Mouse (Mus musculus) lung, postnatal 36 days (tissue): ENCODE results near the gene Mfsd6.

Experiments
- DNase-seq: peaks from one replicate; pipeline ENCODE4 v3.0.0; 2022; ENCODE audit warnings: mixed read lengths

Gene Mfsd6

DNA sequence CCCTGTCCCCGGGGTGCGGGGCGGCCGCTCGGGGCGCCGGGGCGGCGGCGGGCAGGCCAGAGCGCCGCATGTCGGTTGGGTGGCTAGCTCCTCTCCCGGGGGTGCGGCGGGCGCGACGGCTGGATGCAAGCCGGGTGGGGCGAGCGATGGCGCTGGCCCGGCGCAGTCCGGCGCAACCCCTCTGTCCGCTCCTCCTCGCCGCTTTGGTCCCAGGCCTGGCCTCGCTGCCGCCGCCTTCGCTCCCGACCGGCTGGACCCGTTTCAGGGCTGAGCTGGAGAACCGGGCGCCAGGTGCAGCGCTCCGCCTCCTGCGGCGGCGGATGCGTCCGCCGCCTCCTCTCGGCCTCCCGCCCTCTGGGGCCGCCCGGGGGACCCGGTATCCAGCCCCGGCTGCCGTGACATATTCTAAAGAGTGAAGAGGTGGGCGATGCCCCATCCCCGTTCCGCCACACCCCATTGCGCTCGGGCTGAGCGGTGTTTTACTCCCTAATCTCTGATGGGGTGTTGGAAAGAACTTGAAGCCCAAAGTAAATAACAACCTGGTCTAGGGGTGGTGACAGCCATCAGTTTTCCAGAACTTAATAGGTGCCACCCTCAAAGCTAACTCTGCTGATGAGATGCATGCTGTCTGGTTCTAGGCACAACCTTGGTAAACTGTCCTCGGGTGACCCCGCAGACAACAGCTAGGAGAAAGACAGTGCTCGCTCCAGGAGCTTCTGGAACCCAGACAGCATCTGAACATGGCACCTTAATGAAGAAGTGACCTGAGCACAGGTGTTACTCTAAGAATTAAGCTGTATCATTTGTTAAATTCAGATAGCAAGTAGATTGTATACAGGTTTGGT lies at the start of gene Mfsd6:
TSS of gene Mfsd6 (minus strand) at position 407 of the 845 bp plus-strand sequence.
- peak; percentile 55 for DNase-seq

DNA sequence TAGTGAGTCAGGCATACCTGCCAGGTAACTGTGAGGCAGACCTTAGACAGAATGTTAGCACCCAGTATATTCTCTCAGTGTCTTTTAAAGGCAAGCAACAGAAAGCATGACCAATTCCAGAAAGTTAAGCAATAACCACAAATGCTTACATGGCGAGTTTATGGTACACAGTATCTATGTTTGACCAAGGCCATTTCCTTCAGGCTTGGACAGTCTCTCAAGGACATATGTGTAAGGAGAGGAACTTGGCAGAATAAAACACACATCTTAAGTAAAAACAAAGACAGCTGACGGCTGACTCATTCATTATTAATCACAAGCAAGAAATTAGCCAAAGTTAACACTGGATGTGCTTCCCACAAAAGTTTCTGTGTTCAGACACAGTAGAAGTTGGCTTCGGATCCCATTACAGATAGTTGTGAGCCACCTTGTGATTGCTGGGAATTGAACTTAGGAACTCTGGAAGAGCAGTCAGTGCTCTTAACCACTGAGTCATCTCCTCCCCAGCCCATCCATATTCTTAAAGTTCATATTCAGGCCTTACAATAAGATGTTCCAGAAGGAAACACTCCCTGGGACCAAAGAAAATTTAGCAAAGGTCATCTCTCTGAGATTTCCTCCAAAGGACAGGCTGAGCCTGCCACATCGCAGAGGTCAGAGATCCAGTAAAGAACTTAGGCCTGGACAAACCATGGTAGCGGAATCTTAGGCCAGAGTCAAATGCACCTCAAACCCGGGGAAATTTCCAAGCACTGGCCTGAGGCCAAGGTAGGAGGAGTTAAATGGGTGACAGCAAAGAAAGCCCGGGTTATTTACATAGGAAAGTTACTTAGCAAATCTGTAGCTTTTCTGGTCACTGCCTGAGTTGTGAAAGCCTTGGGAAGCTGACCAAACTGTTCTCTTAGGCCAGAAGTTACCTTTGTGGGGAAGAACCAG lies 38.2 kb upstream of the Mfsd6 start:
- peak; percentile 46 for DNase-seq

GRCm38 (mm10) chr1:52763894-52764809 lies 36.9 kb upstream of the Mfsd6 start:
- DNase-seq: no peak

GRCm38 (mm10) chr1:52758174-52758573 lies 30.9 kb upstream of the Mfsd6 start:
- no peak for DNase-seq

- no peak for DNase-seq
These were observed 27.1 kb upstream of the Mfsd6 start for GRCm38 (mm10) chr1:52754331-52754730.

GRCm38 (mm10) chr1:52753828-52754227 lies 26.6 kb upstream of the Mfsd6 start:
- DNase-seq: no peak

DNA sequence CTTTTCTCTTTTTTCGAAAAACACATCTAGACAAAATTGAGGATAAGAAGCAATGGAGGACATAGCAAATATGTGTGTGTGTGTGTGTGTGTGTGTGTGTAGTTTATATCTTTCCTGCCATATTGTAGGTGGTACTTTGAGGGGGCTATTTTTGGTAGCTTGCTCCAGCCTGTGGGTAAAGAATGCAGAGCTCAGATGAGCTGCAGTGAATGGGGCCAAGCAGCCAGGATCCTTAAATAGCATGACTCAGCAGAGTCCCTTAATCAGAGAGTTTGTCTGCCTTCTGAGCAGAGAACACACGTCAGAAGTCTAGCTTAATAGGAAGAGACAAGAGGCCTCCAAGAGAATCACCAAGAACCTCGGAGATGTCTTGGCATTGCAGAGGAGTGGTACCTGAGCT lies 25.4 kb upstream of the Mfsd6 start:
- no peak for DNase-seq

- no peak for DNase-seq
These were observed 24.4 kb upstream of the Mfsd6 start for GRCm38 (mm10) chr1:52751634-52752033.

DNA sequence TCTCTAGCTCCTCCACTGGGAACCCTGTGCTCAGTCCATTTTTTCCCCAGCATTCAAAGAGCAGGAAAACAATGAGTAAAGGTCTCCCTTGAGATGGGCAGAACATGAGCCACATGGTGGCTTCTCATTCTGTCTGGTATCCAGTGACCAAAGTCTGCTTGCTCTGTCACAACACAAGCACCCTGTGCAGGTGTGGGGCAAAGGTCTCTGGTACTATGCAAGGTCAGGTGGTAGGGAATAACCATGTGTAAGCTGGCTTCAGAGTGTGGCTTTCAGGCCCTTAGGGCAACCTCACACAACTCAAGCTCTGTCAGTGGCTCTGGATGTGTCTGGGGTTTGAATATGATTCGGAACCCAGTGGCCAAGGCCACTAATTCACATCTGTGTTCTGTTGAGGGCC lies 22.7 kb upstream of the Mfsd6 start:
- DNase-seq: no peak

GRCm38 (mm10) chr1:52748260-52748659 lies 21.0 kb upstream of the Mfsd6 start:
- peak; percentile 82 for DNase-seq

- no peak for DNase-seq
These were observed 15.3 kb upstream of the Mfsd6 start for GRCm38 (mm10) chr1:52742567-52742966.

DNA sequence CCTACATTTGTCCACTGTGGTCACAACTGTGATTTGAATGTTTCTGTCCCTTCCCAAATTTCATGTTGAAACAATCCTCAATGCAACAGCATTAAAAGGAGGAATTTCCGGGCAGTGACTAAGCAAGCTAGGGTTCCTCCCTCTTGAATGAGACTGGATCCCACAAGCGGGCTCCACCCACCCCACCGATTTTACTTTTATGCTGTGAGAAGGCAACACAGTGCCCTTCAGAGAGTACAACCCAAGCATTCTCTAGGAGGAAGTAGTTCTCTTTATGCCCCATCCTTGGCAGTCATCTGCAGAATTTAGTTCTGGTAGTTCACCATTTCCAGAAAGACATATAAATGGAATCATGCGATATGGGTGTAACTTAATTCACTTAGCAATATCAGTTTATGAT lies 6.9 kb upstream of the Mfsd6 start:
- DNase-seq: no peak

GRCm38 (mm10) chr1:52730258-52730657 lies 3.0 kb upstream of the Mfsd6 start:
- no peak for DNase-seq

DNA sequence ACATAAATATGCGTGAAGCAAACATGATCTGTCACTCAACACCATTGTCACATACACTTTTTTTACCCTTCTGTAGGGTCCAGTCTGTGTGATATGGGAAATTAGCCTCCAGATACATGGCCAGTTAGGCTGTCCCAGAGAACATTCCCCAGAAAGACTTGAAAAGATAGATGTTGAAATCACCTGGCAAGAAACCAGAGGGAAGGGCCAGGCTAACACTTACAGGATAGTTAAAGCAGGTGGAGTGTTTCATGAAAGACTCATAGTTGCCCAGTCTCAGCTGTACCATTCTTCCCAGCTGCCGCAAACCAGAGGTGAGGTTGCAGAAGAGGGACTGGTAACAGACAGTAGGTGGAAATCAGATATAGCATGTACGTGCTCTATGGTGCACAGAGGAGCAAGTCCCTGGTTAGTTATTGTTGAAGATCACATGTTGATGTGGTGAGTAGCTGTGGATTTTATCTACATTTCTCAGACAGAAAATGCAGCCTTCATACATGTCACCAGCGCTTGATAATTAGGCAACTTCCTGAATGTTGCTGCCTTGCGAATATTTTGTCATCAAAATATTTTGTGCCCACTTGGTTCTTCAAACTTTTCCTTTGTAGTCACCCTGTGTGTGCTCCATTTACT lies 1.7 kb upstream of the Mfsd6 start:
- DNase-seq: peak; percentile 70

DNA sequence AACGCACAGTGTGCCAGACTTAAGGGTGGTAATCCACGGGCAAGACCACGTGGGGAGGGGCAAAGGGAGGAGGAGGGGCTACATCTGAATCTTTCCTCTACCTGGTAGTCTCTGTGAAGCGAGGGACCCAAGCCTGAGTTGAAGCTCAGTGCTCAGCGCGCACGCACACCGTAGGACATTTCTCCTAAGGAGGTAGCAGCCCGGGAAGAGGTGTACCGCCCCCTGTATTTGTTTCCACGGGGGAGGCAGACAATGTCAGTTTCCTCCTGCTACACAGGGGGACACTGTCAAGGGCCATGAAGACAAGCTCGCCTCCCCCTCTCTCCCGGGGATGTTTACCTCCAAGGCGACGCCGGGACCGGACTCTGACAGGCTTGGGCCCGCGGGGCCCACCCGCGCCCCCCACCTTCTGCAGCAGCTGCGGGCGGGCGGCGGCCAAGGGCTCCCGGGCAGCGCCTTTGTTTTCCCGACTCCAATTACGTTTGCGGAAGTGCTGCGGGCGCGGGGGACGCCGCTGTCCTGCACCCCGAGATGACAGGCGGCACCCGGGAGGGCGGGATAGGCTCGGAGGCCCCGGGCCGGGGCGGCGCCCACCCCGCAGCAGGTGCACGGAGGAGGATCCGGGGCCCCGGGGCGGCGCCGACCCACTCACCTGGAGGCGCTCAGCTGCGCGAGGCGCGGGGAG lies 749 bp downstream of the Mfsd6 start:
- peak; percentile 70 for DNase-seq

GRCm38 (mm10) chr1:52722586-52722985 lies 4.7 kb downstream of the Mfsd6 start:
- DNase-seq: peak; percentile 48

GRCm38 (mm10) chr1:52719096-52719495 lies 8.2 kb downstream of the Mfsd6 start:
- DNase-seq: peak; percentile 33

DNA sequence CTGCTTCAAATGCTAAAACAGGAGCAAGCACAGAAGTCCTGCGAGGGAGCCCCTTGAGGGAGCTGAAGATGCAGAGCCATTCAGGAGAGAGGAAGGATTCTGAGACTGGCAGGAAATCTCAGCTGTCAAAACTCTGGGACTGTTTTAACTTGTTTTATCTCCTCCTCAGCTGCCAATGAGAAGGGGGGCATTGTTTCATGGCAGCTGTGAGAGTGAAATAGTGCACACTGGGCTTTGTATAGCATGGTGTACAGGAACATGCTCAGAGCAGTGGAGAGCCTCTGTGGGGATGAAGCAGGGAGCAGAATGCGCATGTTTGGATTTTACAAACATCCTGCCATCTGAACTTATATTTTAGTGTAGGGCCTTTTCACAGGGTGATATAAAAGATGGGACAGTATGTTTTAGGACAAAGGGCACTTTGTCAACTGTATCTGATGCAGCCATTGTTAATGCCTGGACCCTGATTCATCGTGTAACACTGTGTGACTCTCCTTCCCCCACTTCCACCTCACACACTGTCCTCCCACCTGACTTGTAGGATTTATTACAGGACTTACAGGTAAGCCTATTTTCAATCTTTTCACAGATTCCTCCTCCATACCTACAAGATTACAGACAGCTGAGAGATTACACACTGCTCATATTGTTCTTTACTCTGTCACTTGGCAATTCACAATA lies 9.1 kb downstream of the Mfsd6 start:
- no peak for DNase-seq

- no peak for DNase-seq
These were observed 12.8 kb downstream of the Mfsd6 start for GRCm38 (mm10) chr1:52714451-52714850.

GRCm38 (mm10) chr1:52714021-52714420 lies 13.2 kb downstream of the Mfsd6 start:
- DNase-seq: no peak

GRCm38 (mm10) chr1:52708745-52709144 lies 18.5 kb downstream of the Mfsd6 start:
- no peak for DNase-seq
